Mouse (Mus musculus): Measurements from ENCODE around the gene Krtap16-1. TPM values are rescaled to one million over a fixed set of nuclear protein-coding genes. Genes with fewer than 3 reads are reported as not detected.

Krtap16-1 gene
- polyA plus RNA-seq, 2 experiments from 2014 or later, result not detected

DNA sequence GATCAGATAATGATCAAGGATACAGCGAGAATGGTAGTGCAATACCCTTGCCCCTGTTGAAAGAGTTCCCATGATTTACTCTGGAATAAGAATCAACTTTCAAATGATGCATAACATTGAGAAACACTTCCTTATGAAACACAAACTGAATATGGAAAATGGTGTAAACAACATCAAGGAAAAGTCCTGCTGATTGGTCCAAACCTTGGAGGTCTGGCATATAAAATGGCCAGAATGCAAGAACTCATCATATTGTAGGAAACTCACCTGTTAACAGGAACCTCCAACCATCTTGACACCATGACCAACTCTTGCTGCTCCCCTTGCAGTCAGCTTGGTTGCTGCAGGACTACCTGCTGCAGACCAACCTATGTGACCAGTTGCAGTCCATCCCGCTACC lies 38.2 kb downstream of the Krtap16-1 start, which contains the start of gene Krtap9-5:
Gene Krtap9-5, plus strand, starts transcription at position 301 of the 400 bp plus-strand sequence.
- ATAC-seq, result no peak

DNA sequence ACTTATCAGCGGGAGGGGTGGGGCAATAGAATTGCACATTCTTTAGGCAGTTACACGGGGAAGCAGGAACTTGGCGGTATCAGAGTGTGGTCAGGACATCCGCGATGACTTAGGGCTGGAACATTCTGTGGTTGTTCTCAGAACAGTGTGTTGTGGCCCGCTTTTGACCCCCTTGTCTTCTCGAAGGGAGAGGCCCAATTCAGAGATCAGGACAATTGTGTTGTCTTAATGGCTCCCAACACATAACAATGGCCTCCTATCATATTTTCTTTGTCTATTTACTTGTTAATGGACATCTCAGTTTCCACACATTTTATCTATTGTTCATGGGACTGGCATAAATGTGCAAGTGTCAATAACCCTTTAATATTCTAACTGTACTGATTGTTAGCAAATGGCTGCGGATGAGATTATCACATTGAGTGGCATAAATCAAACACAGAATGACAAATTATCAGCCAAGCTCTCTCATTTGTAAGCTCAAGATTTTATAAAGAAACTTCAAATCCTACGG lies 48.6 kb downstream of the Krtap16-1 start:
- ATAC-seq, result no peak

DNA sequence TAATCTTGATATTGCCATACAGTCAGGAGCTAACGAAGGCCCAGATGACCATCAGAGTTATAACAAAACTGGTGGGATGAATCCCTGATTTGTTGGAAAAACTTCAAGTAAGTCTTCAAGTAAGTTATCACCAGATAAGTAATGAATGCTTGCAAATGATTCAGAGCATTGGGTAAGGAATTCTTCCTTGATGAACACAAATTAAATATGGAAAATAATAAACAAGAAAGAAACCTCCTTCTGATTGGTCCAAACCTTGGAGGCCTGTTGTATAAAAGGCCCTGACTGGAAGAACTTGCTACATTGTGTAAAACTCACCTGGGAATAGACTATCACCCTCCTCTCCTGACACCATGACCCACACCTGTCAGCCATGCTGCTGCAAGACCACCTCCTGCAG lies 50.4 kb downstream of the Krtap16-1 start, which contains the start of gene Krtap31-2:
Gene Krtap31-2, plus strand, starts transcription at position 301 of the 400 bp plus-strand sequence.
- no peak for ATAC-seq

Other genes with a start within 250 kb of the Krtap16-1 start
- not detected for gene Gm11595, start 213.7 kb downstream of the Krtap16-1 start, polyA plus RNA-seq (2017; shearing (Covaris generic))
- not detected for gene Krtap4-8, start 205.9 kb downstream of the Krtap16-1 start, polyA plus RNA-seq (2017; shearing (Covaris generic))
- not detected for gene Krtap4-9, start 201.4 kb downstream of the Krtap16-1 start, polyA plus RNA-seq (2017; shearing (Covaris generic))
- gene Gm11596, start 193.1 kb downstream of the Krtap16-1 start, polyA plus RNA-seq (2017; shearing (Covaris generic)), result not detected
- not detected for gene Gm11569, start 187.7 kb downstream of the Krtap16-1 start, polyA plus RNA-seq (2017; shearing (Covaris generic))
- gene Gm11554, start 182.2 kb downstream of the Krtap16-1 start, polyA plus RNA-seq (2017; shearing (Covaris generic)), result not detected
- gene Krtap4-13, start 176.7 kb downstream of the Krtap16-1 start, polyA plus RNA-seq (2017; shearing (Covaris generic)), result not detected
- not detected for gene Gm11564, start 170.9 kb downstream of the Krtap16-1 start, polyA plus RNA-seq (2017; shearing (Covaris generic))
- not detected for gene 2300003K06Rik, start 148.5 kb downstream of the Krtap16-1 start, polyA plus RNA-seq (2017; shearing (Covaris generic))
- not detected for gene Krtap4-16, start 135.0 kb downstream of the Krtap16-1 start, polyA plus RNA-seq (2017; shearing (Covaris generic))
- not detected for gene Gm11568, start 128.7 kb downstream of the Krtap16-1 start, polyA plus RNA-seq (2017; shearing (Covaris generic))
- not detected for gene Gm11559, start 122.1 kb downstream of the Krtap16-1 start, polyA plus RNA-seq (2017; shearing (Covaris generic))
- gene Krtap9-1, start 113.2 kb downstream of the Krtap16-1 start, polyA plus RNA-seq (2017; shearing (Covaris generic)), result not detected
- not detected for gene Gm11567, start 107.4 kb downstream of the Krtap16-1 start, polyA plus RNA-seq (2017; shearing (Covaris generic))
- gene Krtap31-1, start 78.7 kb downstream of the Krtap16-1 start, polyA plus RNA-seq (2017; shearing (Covaris generic)), result not detected
- not detected for gene Gm11565, start 71.8 kb downstream of the Krtap16-1 start, polyA plus RNA-seq (2017; shearing (Covaris generic))
- not detected for gene Krtap31-2, start 50.3 kb downstream of the Krtap16-1 start, polyA plus RNA-seq (2017; shearing (Covaris generic))
- gene Krtap9-5, start 38.1 kb downstream of the Krtap16-1 start, polyA plus RNA-seq (2017; shearing (Covaris generic)), result not detected
- gene Krtap29-1, start 7.5 kb downstream of the Krtap16-1 start, polyA plus RNA-seq (2017; shearing (Covaris generic)), result not detected
- not detected for gene Krtap17-1, start 7.4 kb upstream of the Krtap16-1 start, polyA plus RNA-seq (2017; shearing (Covaris generic))
- not detected for gene Krt33a, start 29.6 kb upstream of the Krtap16-1 start, polyA plus RNA-seq (2017; shearing (Covaris generic))
- not detected for gene Krt33b, start 43.3 kb upstream of the Krtap16-1 start, polyA plus RNA-seq (2017; shearing (Covaris generic))
- not detected for gene Krt34, start 55.0 kb upstream of the Krtap16-1 start, polyA plus RNA-seq (2017; shearing (Covaris generic))
- not detected for gene Krt31, start 64.0 kb upstream of the Krtap16-1 start, polyA plus RNA-seq (2017; shearing (Covaris generic))
- gene Krt32, start 101.6 kb upstream of the Krtap16-1 start, polyA plus RNA-seq (2017; shearing (Covaris generic)), result not detected
- gene Krt35, start 109.6 kb upstream of the Krtap16-1 start, polyA plus RNA-seq (2017; shearing (Covaris generic)), result not detected
- not detected for gene Krt36, start 119.0 kb upstream of the Krtap16-1 start, polyA plus RNA-seq (2017; shearing (Covaris generic))
- not detected for gene Krt13, start 135.0 kb upstream of the Krtap16-1 start, polyA plus RNA-seq (2017; shearing (Covaris generic))
- gene Krt15, start 149.3 kb upstream of the Krtap16-1 start, polyA plus RNA-seq (2017; shearing (Covaris generic)), result not detected
- gene Krt19, start 162.1 kb upstream of the Krtap16-1 start, polyA plus RNA-seq (2017; shearing (Covaris generic)), result not detected
- gene Krt9, start 206.6 kb upstream of the Krtap16-1 start, polyA plus RNA-seq (2017; shearing (Covaris generic)), result not detected
- gene Krt14, start 221.0 kb upstream of the Krtap16-1 start, polyA plus RNA-seq (2017; shearing (Covaris generic)), result not detected